Mouse (Mus musculus): ENCODE data around the gene Kctd18.

DNA sequence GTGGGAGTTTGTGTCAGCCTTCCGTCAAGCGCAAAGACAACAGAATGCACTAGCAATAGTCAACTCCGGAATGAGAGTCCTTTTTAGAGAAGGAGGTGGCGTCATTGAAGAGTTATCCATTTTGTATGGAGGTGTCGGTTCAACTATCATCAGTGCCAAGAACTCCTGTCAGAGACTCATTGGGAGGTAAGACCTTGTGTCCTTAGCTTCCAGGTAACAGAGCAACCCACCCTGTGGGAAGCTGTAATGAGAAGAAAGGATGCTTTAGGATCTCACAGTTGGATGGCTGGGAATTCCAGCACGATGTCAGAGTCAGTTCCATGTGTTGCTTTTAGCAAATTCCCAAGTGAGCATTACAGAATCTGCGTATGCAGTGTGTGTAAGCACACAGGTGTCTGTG is 43.4 kb upstream of the Kctd18 start:
- TF ChIP-seq MYOG (IDR thresholded peaks at IDR 0.05; ENCODE audit: control insufficient read depth, extremely low read depth, insufficient read length): no peak
- no peak for TF ChIP-seq CTCF (IDR thresholded peaks at IDR 0.05; ENCODE audit: control insufficient read depth, insufficient read depth, insufficient read length)
- no peak for TF ChIP-seq CEBPB (IDR thresholded peaks at IDR 0.05; ENCODE audit: low read depth)
